Mouse (Mus musculus) CH12.LX (cell line): ENCODE measurements around the gene Fbxl21. TPM values are rescaled to one million over a fixed set of nuclear protein-coding genes. Genes with fewer than 3 reads are reported as not detected.

Experiments used
- DNase-seq: peaks from one replicate; pipeline ENCODE4 v3.0.0-alpha.2; 2013; ENCODE audit errors: extremely low read depth
- H3K27ac ChIP-seq: 2 replicates; pipeline ENCODE4 v1.5.1; 2012; ENCODE audit warnings: low read depth, mild to moderate bottlenecking, control low read depth, moderate library complexity; ENCODE audit not compliant: insufficient read depth
- H3K27me3 ChIP-seq: replicated peaks from 2 replicates; pipeline ENCODE3; 2012; ENCODE audit warnings: inconsistent platforms
- H3K36me3 ChIP-seq, 2 experiments: replicated peaks in 1 of 2; 2 replicates each; pipeline versions ENCODE3 to v1.6.1; 2012; ENCODE audit warnings: inconsistent platforms in 1 of 2, low read length in 1 of 2, mild to moderate bottlenecking in 1 of 2, mixed read lengths in 1 of 2, moderate library complexity in 1 of 2; ENCODE audit not compliant: control insufficient read depth in 1 of 2, insufficient read depth in 1 of 2
- H3K4me1 ChIP-seq, 2 experiments: 2 replicates each; pipeline ENCODE4 v1.6.1; 2012; ENCODE audit warnings: inconsistent platforms in 1 of 2, moderate library complexity in 1 of 2; ENCODE audit not compliant: insufficient read depth in 2 of 2, control insufficient read depth in 1 of 2
- H3K4me2 ChIP-seq: 2 replicates; pipeline ENCODE4 v1.6.1; 2012; ENCODE audit warnings: low read depth, mild to moderate bottlenecking, control low read depth; ENCODE audit not compliant: poor library complexity, insufficient read depth, severe bottlenecking
- H3K4me3 ChIP-seq, 3 experiments: fragments of 150-350 bp in 1 of 3; sonication (generic) in 1 of 3; replicated peaks in 1 of 3; 2 replicates each; pipeline versions ENCODE3 to v1.5.1; 2011 to 2012; ENCODE audit warnings: low read depth in 2 of 3, low read length in 2 of 3, mild to moderate bottlenecking in 2 of 3, moderate library complexity in 2 of 3, control low read depth in 1 of 3, improper control_type of control experiment in 1 of 3, inconsistent platforms in 1 of 3, mixed read lengths in 1 of 3; ENCODE audit not compliant: poor library complexity in 1 of 3
- H3K79me2 ChIP-seq: replicated peaks from 2 replicates; pipeline ENCODE4 v1.6.1; 2012; ENCODE audit warnings: mild to moderate bottlenecking, moderate library complexity; ENCODE audit not compliant: control insufficient read depth, poor library complexity, insufficient read depth, severe bottlenecking; ENCODE audit errors: extremely low read depth
- H3K9ac ChIP-seq: 2 replicates; pipeline ENCODE4 v1.6.1; 2012; ENCODE audit warnings: low read depth, mild to moderate bottlenecking, control low read depth, moderate library complexity; ENCODE audit not compliant: insufficient read depth
- H3K9me3 ChIP-seq: replicated peaks from 2 replicates; pipeline ENCODE3; 2012; ENCODE audit warnings: low read length, inconsistent platforms, mixed read lengths
- BHLHE40 ChIP-seq: IDR thresholded peaks from 2 replicates; pipeline ENCODE4 v1.6.1; 2011; ENCODE audit warnings: mild to moderate bottlenecking, low read depth, low read length, improper control_type of control experiment
- CHD1 ChIP-seq: IDR thresholded peaks from 2 replicates; pipeline ENCODE4 v1.6.1; 2012; ENCODE audit warnings: low read depth, low read length, improper control_type of control experiment, inconsistent platforms
- CTCF ChIP-seq, 2 experiments: IDR thresholded peaks in 1 of 2; conservative IDR thresholded peaks in 1 of 2; 2 replicates each; pipeline ENCODE4 v1.5.1; 2011 to 2012; ENCODE audit warnings: low read depth in 2 of 2, low read length in 2 of 2, improper control_type of control experiment in 1 of 2, inconsistent platforms in 1 of 2, mild to moderate bottlenecking in 1 of 2, moderate library complexity in 1 of 2
- E2F4 ChIP-seq: IDR thresholded peaks from 2 replicates; pipeline ENCODE4 v1.6.1; 2011; ENCODE audit warnings: low read depth, low read length, improper control_type of control experiment; ENCODE audit not compliant: insufficient replicate concordance
- EP300 ChIP-seq: IDR thresholded peaks from 2 replicates; pipeline ENCODE4 v1.6.1; 2011; ENCODE audit warnings: low read length, improper control_type of control experiment
- GABPA ChIP-seq: IDR thresholded peaks from 2 replicates; pipeline ENCODE4 v1.6.1; 2012; ENCODE audit warnings: low read depth, low read length, improper control_type of control experiment, inconsistent platforms; ENCODE audit not compliant: insufficient replicate concordance
- HCFC1 ChIP-seq: IDR thresholded peaks from 2 replicates; pipeline ENCODE4 v1.6.1; 2012; ENCODE audit warnings: low read depth, mild to moderate bottlenecking, inconsistent platforms, low read length, improper control_type of control experiment
- IRF4 ChIP-seq: IDR thresholded peaks from 2 replicates; pipeline ENCODE4 v1.6.1; 2014; ENCODE audit warnings: low read depth, mild to moderate bottlenecking, inconsistent platforms, low read length, improper control_type of control experiment
- JUND ChIP-seq: conservative IDR thresholded peaks from 2 replicates; pipeline ENCODE4 v1.6.1; 2011; ENCODE audit warnings: low read depth, low read length, improper control_type of control experiment
- MAZ ChIP-seq: IDR thresholded peaks from 2 replicates; pipeline ENCODE4 v1.6.1; 2012; ENCODE audit warnings: low read depth, mild to moderate bottlenecking, inconsistent platforms, low read length, improper control_type of control experiment, moderate library complexity
- MEF2A ChIP-seq: IDR thresholded peaks from 2 replicates; pipeline ENCODE4 v1.6.1; 2014; ENCODE audit warnings: low read depth, mild to moderate bottlenecking, inconsistent platforms, low read length, improper control_type of control experiment, borderline replicate concordance
- MXI1 ChIP-seq: IDR thresholded peaks from 2 replicates; pipeline ENCODE4 v1.6.1; 2011; ENCODE audit warnings: mild to moderate bottlenecking, low read depth, low read length, improper control_type of control experiment
- RAD21 ChIP-seq: IDR thresholded peaks from 2 replicates; pipeline ENCODE4 v1.6.1; 2011; ENCODE audit warnings: low read depth, mild to moderate bottlenecking, low read length, improper control_type of control experiment, moderate library complexity
- RCOR1 ChIP-seq: conservative IDR thresholded peaks from 2 replicates; pipeline ENCODE4 v1.6.1; 2012; ENCODE audit warnings: low read depth, mild to moderate bottlenecking, inconsistent platforms, low read length, improper control_type of control experiment
- SIN3A ChIP-seq: IDR thresholded peaks from 2 replicates; pipeline ENCODE4 v1.6.1; 2012; ENCODE audit warnings: low read length, improper control_type of control experiment, inconsistent platforms
- SMC3 ChIP-seq: IDR thresholded peaks from 2 replicates; pipeline ENCODE4 v1.6.1; 2011; ENCODE audit warnings: low read depth, low read length, improper control_type of control experiment
- TBP ChIP-seq: conservative IDR thresholded peaks from 2 replicates; pipeline ENCODE4 v1.6.1; 2011; ENCODE audit warnings: low read depth, low read length, improper control_type of control experiment
- USF2 ChIP-seq: conservative IDR thresholded peaks from 2 replicates; pipeline ENCODE4 v1.6.1; 2011; ENCODE audit warnings: low read depth, low read length, improper control_type of control experiment
- dilution Hi-C: fragments of 300-500 bp; cut with MboI; formaldehyde crosslinking; loops from 2 replicates; pipeline ENCODE4 v1.14.3; 2020; ENCODE audit warnings: low sequenced_read_pairs; ENCODE audit not compliant: extremely low pct_unique_long_range_greater_than_20kb, extremely low pct_ligation_motif_present
- in situ Hi-C: fragments of 300-500 bp; cut with MboI; formaldehyde crosslinking; loops from 3 replicates; pipeline ENCODE4 v1.14.3; 2019; ENCODE audit warnings: low sequenced_read_pairs, low pct_ligation_motif_present, low pct_unique_long_range_greater_than_20kb, mixed read lengths
- polyA plus RNA-seq: library from polyadenylated mRNA; unstranded; fragments of >175 nt; gene quantifications from 2 replicates; pipeline ENCODE4 v1.2.1, GENCODE M21; 2012; ENCODE audit warnings: low read depth; ENCODE audit not compliant: insufficient read length
- total RNA-seq, 2 experiments: library from RNA; depleted of rRNA; stranded (reverse); fragments of 300-350 nt in 1 of 2; fragments of >200 nt in 1 of 2; gene quantifications; 2 replicates each; pipeline ENCODE4 v1.2.3; 2012 to 2014

Gene Fbxl21
- total and polyA plus RNA-seq, 3 experiments, result not detected

DNA sequence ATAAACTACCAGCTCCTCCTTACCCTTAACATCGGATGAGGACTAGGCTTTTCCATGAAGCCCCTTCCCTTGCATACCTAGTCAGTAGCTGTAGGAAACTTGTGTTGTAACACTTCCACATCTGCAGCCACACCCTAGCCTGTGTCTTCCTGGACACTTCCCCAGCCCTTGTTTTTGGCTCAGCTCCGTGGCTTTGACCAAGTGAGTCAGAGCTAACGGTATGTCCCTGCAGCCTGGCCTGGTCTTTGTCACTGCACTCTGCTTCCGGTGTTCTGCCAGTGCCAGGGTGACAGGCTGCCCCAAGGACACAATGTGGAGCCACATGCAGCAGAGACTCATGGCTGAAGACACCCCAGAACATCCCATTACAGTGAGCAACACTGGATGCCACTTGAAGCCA is 27.1 kb downstream of the Fbxl21 start:
- Histone ChIP-seq H3K79me2 (no peaks in the 10 kb centered on the region), H3K27me3 (peaks cover 68% of the 10 kb centered on the region), H3K9me3 (no peaks in the 10 kb centered on the region), H3K4me1 (no peaks in the 10 kb centered on the region), H3K9ac (no peak overlapping the region), H3K4me2 (no peak overlapping the region), H3K27ac (no peak overlapping the region)
- dilution Hi-C loops, result no loop called here
- TF ChIP-seq CHD1, result no peak
- no peak for TF ChIP-seq MXI1
- TF ChIP-seq IRF4, result no peak
- TF ChIP-seq, all 38 proteins: peak for 0
- Histone ChIP-seq H3K4me3 (no peak overlapping the region), H3K36me3 (no peaks in the 10 kb centered on the region)
- no peak for DNase-seq
- in situ Hi-C loops, result loop anchor here (10.0 kb wide), 1 partner anchor 75 kb away; no protein-coding TSS in a partner anchor

DNA sequence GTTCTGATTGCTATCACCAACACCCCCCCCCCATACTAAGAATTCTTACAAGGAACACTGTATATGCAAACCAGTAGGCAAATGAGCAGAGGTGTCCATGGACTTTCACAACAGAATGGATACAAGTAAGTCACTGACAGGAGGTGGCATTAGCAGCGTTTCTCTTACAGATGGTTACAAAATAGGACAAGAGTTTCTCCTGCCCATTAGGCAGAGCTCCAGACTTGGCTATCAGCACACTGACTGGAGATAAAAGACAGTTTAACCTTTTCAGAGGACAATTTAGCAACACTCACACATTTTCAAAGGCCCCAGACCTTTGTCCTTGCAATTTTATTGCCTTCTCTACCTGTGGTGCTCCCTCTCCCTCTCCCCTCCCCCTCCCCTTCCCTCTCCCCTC is 28.3 kb downstream of the Fbxl21 start:
- H3K4me2 ChIP-seq, result no peak overlapping the region
- H3K9ac ChIP-seq, result no peak overlapping the region
- no peak overlapping the region for H3K4me3 ChIP-seq
- H3K9me3 ChIP-seq, result no peaks in the 10 kb centered on the region
- no peaks in the 10 kb centered on the region for H3K36me3 ChIP-seq
- in situ Hi-C loops, result no loop called here
- dilution Hi-C loops, result no loop called here
- H3K27ac ChIP-seq, result no peak overlapping the region
- no peaks in the 10 kb centered on the region for H3K79me2 ChIP-seq
- DNase-seq, result no peak
- peaks cover 66% of the 10 kb centered on the region for H3K27me3 ChIP-seq
- TF ChIP-seq GABPA (no peak), MAZ (no peak), CTCF (conservative IDR thresholded peaks at IDR 0.05 in 1 of 2, IDR thresholded peaks at IDR 0.05 in 1 of 2; ENCODE audit: low read depth in 2 of 2, low read length in 2 of 2) (no peak), TBP (no peak), MEF2A (no peak), SIN3A (no peak), E2F4 (no peak), RAD21 (no peak), RCOR1 (no peak), EP300 (no peak), BHLHE40 (no peak), HCFC1 (no peak), JUND (no peak), USF2 (no peak), SMC3 (no peak)
- H3K4me1 ChIP-seq, result no peaks in the 10 kb centered on the region
